Mouse (Mus musculus) retina, adult 2 months (tissue): ENCODE measurements around the gene Cfap100.

Experiments used
- DNase-seq: peaks from one replicate; pipeline ENCODE4 v3.0.0-alpha.2; 2012; ENCODE audit warnings: low read depth, low spot score

Cfap100 gene

DNA sequence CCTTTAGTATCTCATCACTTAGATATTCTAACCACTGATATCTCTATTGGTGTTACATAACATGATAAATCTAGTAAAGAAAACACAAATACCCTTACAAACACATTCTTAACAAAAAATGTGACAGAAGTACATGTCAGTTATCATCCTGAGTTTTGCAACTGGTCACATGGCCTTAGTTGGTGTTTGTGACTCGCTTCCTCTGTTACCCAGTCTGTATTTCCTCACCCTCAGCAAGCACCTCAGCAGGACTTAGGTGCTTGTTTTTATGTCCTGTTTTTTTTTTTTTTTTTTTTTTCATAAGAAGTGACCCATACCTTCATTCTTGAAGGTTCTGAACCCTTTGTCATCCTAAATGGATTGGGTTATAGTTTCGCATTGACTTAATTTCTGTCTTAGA is 50.9 kb downstream of the Cfap100 start:
- no peak for DNase-seq

GRCm38 (mm10) chr6:90374647-90375046 is 54.0 kb downstream of the Cfap100 start:
- DNase-seq, result no peak

- DNase-seq, result no peak
Observed at GRCm38 (mm10) chr6:90369725-90370553, 58.7 kb downstream of the Cfap100 start.

GRCm38 (mm10) chr6:90368976-90369724 is 59.4 kb downstream of the Cfap100 start, which contains the start of gene Zxdc:
Gene Zxdc, plus strand, starts transcription at chr6:90369492.
- DNase-seq, result peak; percentile 89

- no peak for DNase-seq
Observed at GRCm38 (mm10) chr6:90363301-90363700, 65.3 kb downstream of the Cfap100 start.

GRCm38 (mm10) chr6:90360922-90361614 is 67.5 kb downstream of the Cfap100 start:
- no peak for DNase-seq

DNA sequence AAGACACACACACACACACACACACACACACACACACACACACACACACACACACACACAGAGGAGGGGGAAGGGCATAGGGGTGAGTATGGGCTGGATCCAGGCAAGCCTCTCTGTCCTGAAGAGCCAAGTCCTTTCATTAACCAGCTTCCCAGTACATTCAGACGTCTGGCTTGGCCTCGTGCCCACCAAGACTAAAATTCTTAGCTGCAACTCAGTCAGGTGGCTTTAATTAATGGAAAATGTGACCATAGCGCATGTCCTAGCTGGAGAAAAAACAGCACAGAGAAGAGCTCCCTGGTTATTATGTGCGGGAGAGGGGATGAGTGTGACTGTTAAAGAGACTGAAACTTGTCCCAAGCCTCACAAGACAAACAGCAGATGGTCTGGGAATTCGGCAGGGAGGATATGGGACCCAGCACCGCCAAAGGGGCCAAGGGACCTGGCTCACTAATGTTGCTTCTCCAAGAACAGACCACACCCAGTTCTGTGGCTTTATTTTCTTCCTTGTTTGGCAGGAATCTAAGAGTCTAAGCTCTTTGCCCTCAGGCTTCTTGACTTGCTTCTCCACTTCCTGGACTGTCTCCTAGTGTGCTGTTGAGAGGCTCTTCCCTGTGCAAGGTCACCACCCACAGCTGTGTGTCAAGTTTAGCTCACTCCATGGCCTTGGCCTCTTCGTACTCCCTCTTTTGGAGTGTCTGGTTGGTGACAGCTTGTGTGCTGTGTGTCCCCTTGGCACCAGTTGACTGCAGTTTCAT is 68.4 kb downstream of the Cfap100 start:
- no peak for DNase-seq

DNA sequence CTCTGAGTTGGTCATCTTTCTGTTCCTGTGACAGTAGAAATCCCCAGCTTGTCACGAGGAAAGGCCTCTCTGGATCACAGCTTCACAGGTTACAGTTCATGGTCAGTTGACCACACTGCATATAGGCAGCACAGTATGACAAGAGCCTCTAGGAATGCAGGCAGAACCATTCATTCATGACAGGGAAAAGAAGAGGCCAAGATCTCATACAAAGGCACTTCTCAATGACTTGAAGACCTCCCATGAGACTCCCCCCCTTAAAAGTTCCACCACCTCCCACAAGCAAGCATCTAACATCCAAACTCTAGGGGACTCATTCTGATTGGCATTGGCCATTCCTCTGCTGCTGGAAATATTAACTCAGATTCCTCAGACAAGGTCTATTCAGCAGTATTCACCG is 69.2 kb downstream of the Cfap100 start:
- DNase-seq, result no peak

DNA sequence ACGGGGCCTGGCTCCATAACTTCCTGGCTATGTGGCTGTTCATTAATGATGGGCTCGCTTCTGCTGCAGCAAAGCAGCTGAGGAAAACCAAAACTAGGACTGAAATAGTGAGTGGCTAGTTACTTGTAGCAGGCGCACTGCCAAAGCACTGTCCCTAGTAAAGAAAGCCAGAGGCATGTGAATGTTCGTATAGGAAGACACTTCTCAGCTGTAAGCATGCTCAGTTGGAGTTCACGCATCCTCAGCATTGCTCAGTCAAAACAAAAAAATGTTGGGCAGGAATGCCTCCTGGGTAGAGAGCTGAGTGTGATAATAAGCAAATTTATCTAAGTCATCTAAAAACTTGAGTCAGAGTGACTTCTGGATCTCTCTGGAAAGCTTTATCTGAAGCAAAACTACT is 70.5 kb downstream of the Cfap100 start:
- no peak for DNase-seq
